Mouse (Mus musculus): ENCODE data around the gene Hist1h2bg. TPM values are rescaled to one million over a fixed set of nuclear protein-coding genes. Genes with fewer than 3 reads are reported as not detected.
A peak's percentile ranks its signal among the peaks of the same experiment; 100 is the strongest.

The Hist1h2bg gene
- polyA plus RNA-seq, 1 experiment from 2014 or later: 7.5 TPM

- Histone ChIP-seq H3K9me3 (no peaks in the 10 kb centered on the region; the same call in 1 of the 2 replicates), H3K4me2 (replicated peaks) (no peak overlapping the region), H3K27ac (no peak overlapping the region), H3K9ac (replicated peaks) (no peak overlapping the region), H3K27me3 (no peaks in the 10 kb centered on the region), H3K4me1 (replicated peaks) (no peaks in the 10 kb centered on the region), H3K4me3 (replicated peaks) (no peak overlapping the region), H3K36me3 (no peaks in the 10 kb centered on the region)
- ATAC-seq: no peak
- WGBS: 87% methylated on average over 5 of the region's 5 CpGs
These were observed 22.0 kb downstream of the Hist1h2bg start for GRCm38 (mm10) chr13:23593051-23593770.

GRCm38 (mm10) chr13:23595185-23595584 lies 24.0 kb downstream of the Hist1h2bg start:
- no peak for ATAC-seq
- Histone ChIP-seq H3K27ac (no peak overlapping the region), H3K9me3 (no peaks in the 10 kb centered on the region; the same call in 1 of the 2 replicates), H3K4me2 (replicated peaks) (no peak overlapping the region), H3K36me3 (no peaks in the 10 kb centered on the region), H3K4me1 (replicated peaks) (no peaks in the 10 kb centered on the region), H3K4me3 (replicated peaks) (no peak overlapping the region), H3K27me3 (no peaks in the 10 kb centered on the region), H3K9ac (replicated peaks) (no peak overlapping the region)
- WGBS: 92% methylated on average over 2 of the region's 2 CpGs

GRCm38 (mm10) chr13:23595622-23596372 lies 24.6 kb downstream of the Hist1h2bg start:
- Histone ChIP-seq H3K36me3 (no peaks in the 10 kb centered on the region), H3K9me3 (no peaks in the 10 kb centered on the region; the same call in 1 of the 2 replicates), H3K4me2 (replicated peaks) (no peak overlapping the region), H3K4me3 (replicated peaks) (no peak overlapping the region), H3K9ac (replicated peaks) (no peak overlapping the region), H3K4me1 (replicated peaks) (no peaks in the 10 kb centered on the region), H3K27me3 (no peaks in the 10 kb centered on the region), H3K27ac (no peak overlapping the region)
- ATAC-seq: no peak
- 85% methylated on average over 7 of the region's 7 CpGs for WGBS

GRCm38 (mm10) chr13:23597957-23598356 lies 26.8 kb downstream of the Hist1h2bg start:
- H3K36me3 ChIP-seq: no peaks in the 10 kb centered on the region
- no peaks in the 10 kb centered on the region for H3K4me1 ChIP-seq (replicated peaks)
- H3K27me3 ChIP-seq: no peaks in the 10 kb centered on the region
- no peak overlapping the region for H3K4me2 ChIP-seq (replicated peaks)
- no peak for ATAC-seq
- no peaks in the 10 kb centered on the region for H3K9me3 ChIP-seq
- no peak overlapping the region for H3K4me3 ChIP-seq (replicated peaks)
- whole genome bisulfite sequencing: 8% methylated on average over 9 of the region's 9 CpGs
- no peak overlapping the region for H3K27ac ChIP-seq
- H3K9ac ChIP-seq (replicated peaks): no peak overlapping the region

DNA sequence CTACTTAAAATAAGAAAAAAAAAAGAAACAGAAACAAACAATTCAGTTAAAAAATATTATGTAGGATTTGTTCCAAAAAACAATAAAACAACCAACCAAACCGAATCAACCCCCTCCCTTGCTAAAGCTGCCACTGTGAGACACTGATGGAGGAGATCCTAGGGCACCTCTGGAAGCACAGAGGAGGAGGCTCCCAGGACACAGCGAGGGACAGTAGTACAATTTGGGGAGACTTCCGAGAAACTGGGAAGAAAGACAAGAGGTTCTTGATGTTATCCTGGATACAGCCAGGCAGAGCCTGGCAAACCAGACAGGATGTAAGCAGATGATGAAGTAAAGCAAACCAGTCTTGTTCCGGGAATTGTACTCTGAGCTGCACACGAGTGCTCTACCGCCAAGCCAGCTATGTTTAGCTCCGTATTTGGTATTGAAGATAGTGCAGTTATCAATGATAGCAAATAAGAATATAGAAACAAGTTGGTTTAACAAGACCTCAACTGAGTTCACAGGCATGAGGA lies 32.0 kb downstream of the Hist1h2bg start:
- Histone ChIP-seq H3K4me3 (replicated peaks) (no peak overlapping the region), H3K27me3 (no peaks in the 10 kb centered on the region), H3K4me1 (replicated peaks) (no peaks in the 10 kb centered on the region), H3K36me3 (no peaks in the 10 kb centered on the region), H3K27ac (no peak overlapping the region), H3K9me3 (no peaks in the 10 kb centered on the region), H3K4me2 (replicated peaks) (no peak overlapping the region), H3K9ac (replicated peaks) (no peak overlapping the region)
- no peak for ATAC-seq
- 87% methylated on average over 7 of the region's 7 CpGs for WGBS

- 94% methylated on average over 3 of the region's 3 CpGs for WGBS
- ATAC-seq: no peak
These were observed 33.3 kb downstream of the Hist1h2bg start for GRCm38 (mm10) chr13:23604452-23604851.

DNA sequence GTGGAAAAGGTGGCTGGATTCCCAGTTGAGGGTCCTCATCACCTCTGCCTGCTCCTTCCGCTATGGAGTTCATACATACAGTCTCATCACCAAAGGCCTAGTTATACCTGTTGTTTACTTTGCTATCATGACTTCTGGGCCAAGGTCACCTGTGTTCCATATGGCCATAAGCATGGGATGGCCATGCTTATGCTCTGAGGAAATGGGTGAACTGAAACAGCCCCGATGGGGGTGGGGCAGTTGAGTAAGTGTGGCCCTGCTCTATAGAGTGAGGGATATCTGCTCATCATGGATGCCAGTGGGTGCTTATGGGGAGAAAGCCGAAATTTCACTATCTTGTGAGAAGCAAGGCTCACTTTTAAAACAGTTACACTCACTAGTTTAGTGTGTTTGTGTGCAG lies 33.9 kb downstream of the Hist1h2bg start:
- no peaks in the 10 kb centered on the region for H3K4me1 ChIP-seq (replicated peaks)
- H3K4me3 ChIP-seq (replicated peaks): no peak overlapping the region
- no peak overlapping the region for H3K9ac ChIP-seq (replicated peaks)
- no peak overlapping the region for H3K27ac ChIP-seq
- no peak for ATAC-seq
- H3K4me2 ChIP-seq (replicated peaks): no peak overlapping the region
- no peaks in the 10 kb centered on the region for H3K27me3 ChIP-seq
- 96% methylated on average over 3 of the region's 3 CpGs for WGBS
- H3K9me3 ChIP-seq: no peaks in the 10 kb centered on the region
- no peaks in the 10 kb centered on the region for H3K36me3 ChIP-seq

More at GRCm38 (mm10) chr13:23604452-23604851, 33.3 kb downstream of the Hist1h2bg start:
- no peaks in the 10 kb centered on the region for H3K36me3 ChIP-seq
- H3K9me3 ChIP-seq: no peaks in the 10 kb centered on the region
- no peak overlapping the region for H3K4me2 ChIP-seq (replicated peaks)
- no peaks in the 10 kb centered on the region for H3K27me3 ChIP-seq
- no peak overlapping the region for H3K4me3 ChIP-seq (replicated peaks)
- no peak overlapping the region for H3K9ac ChIP-seq (replicated peaks)
- H3K27ac ChIP-seq: no peak overlapping the region
- H3K4me1 ChIP-seq (replicated peaks): no peaks in the 10 kb centered on the region

- 87% methylated on average over 4 of the region's 4 CpGs for WGBS
- Histone ChIP-seq H3K9me3 (no peaks in the 10 kb centered on the region), H3K27me3 (no peaks in the 10 kb centered on the region), H3K9ac (replicated peaks) (no peak overlapping the region), H3K36me3 (no peaks in the 10 kb centered on the region), H3K27ac (no peak overlapping the region), H3K4me1 (replicated peaks) (no peaks in the 10 kb centered on the region), H3K4me3 (replicated peaks) (no peak overlapping the region), H3K4me2 (replicated peaks) (no peak overlapping the region)
- no peak for ATAC-seq
These were observed 38.0 kb downstream of the Hist1h2bg start for GRCm38 (mm10) chr13:23609209-23609608.

DNA sequence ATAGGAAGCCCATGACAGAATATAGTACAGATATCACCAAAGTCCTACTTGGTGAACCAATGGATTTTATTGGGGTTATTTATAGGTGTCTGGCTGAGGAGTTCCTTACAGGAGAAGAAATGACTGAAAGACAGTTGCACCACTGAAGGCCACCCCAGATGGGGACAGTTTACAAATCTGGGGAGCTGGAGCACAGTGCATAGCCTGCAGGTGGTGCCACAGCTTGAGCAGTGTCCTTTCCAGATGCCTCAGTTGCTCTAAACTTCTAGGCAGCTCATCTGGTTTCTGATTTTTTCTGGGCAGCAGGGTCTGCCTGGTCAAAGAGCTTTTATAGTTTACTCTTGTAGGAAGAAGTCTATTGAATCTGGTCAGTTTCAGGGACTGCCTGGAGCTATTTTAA lies 38.6 kb downstream of the Hist1h2bg start:
- Histone ChIP-seq H3K9me3 (no peaks in the 10 kb centered on the region), H3K36me3 (no peaks in the 10 kb centered on the region), H3K4me2 (replicated peaks) (no peak overlapping the region), H3K4me1 (replicated peaks) (no peaks in the 10 kb centered on the region), H3K27ac (no peak overlapping the region), H3K9ac (replicated peaks) (no peak overlapping the region), H3K27me3 (no peaks in the 10 kb centered on the region), H3K4me3 (replicated peaks) (no peak overlapping the region)
- no peak for ATAC-seq

- no peaks in the 10 kb centered on the region for H3K9me3 ChIP-seq
- H3K36me3 ChIP-seq: no peaks in the 10 kb centered on the region
- no peak overlapping the region for H3K4me2 ChIP-seq (replicated peaks)
- H3K4me3 ChIP-seq (replicated peaks): no peak overlapping the region
- H3K27ac ChIP-seq: no peak overlapping the region
- no peaks in the 10 kb centered on the region for H3K27me3 ChIP-seq
- WGBS: 56% methylated on average over 2 of the region's 2 CpGs
- H3K4me1 ChIP-seq (replicated peaks): no peaks in the 10 kb centered on the region
- no peak overlapping the region for H3K9ac ChIP-seq (replicated peaks)
- ATAC-seq: no peak
These were observed 39.2 kb downstream of the Hist1h2bg start for GRCm38 (mm10) chr13:23610393-23610792.

- no peaks in the 10 kb centered on the region for H3K36me3 ChIP-seq
- no peaks in the 10 kb centered on the region for H3K9me3 ChIP-seq
- no peak overlapping the region for H3K4me3 ChIP-seq (replicated peaks)
- no peaks in the 10 kb centered on the region for H3K4me1 ChIP-seq (replicated peaks)
- 92% methylated on average over 3 of the region's 3 CpGs for WGBS
- no peaks in the 10 kb centered on the region for H3K27me3 ChIP-seq
- no peak overlapping the region for H3K9ac ChIP-seq (replicated peaks)
- H3K4me2 ChIP-seq (replicated peaks): no peak overlapping the region
- no peak overlapping the region for H3K27ac ChIP-seq
- no peak for ATAC-seq
These were observed 40.4 kb downstream of the Hist1h2bg start for GRCm38 (mm10) chr13:23611638-23612037.

DNA sequence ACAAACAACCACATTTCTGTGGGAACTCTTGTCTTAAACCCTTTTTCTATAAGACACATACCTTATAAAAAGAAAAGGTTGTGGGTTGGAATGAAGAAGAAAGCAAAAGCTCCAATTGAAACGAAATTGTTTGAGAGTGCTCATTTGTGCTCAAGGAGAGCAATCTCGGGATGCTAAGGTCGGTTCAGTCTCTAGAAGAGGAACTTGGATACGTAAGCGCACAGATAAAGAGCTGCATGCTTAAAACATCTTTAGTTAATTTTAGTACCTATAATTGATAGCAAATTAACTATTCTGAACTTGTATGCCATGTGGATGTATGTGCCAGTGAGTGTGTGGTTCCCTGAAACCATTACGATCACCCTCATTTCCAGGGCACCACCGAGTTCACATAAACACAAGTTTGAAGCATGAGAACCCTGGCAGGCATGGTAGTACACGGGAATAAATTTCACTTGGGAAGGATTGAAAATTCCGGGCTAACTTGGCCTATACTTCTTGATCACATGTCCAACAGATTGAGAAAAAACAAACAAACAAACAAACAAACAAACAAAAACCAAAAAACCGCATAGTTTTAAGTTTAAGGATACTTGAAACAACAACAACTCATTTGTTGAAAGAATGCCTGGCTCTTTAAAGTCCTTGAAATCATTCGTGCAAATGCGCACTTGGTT lies 49.0 kb downstream of the Hist1h2bg start:
- ATAC-seq: no peak
- peak overlapping the region; percentile 69 for H3K9ac ChIP-seq (replicated peaks)
- WGBS: 54% methylated on average over 12 of the region's 12 CpGs

More for the DNA sequence above, 49.0 kb downstream of the Hist1h2bg start:
- Histone ChIP-seq H3K36me3 (no peaks in the 10 kb centered on the region), H3K4me1 (replicated peaks) (peaks cover 28% of the 10 kb centered on the region), H3K27me3 (no peaks in the 10 kb centered on the region), H3K27ac (peak overlapping the region; percentile 96), H3K4me3 (replicated peaks) (peak overlapping the region; percentile 71), H3K9me3 (no peaks in the 10 kb centered on the region), H3K4me2 (replicated peaks) (peak overlapping the region; percentile 98)
